Mouse (Mus musculus) thymus, postnatal 25 days (tissue): Measurements from ENCODE around the gene Mcub.
A peak's percentile ranks its signal among the peaks of the same experiment; 100 is the strongest.

ENCODE experiments used
- DNase-seq: peaks from one replicate; pipeline ENCODE4 v3.0.0; 2022

Mcub gene

DNA sequence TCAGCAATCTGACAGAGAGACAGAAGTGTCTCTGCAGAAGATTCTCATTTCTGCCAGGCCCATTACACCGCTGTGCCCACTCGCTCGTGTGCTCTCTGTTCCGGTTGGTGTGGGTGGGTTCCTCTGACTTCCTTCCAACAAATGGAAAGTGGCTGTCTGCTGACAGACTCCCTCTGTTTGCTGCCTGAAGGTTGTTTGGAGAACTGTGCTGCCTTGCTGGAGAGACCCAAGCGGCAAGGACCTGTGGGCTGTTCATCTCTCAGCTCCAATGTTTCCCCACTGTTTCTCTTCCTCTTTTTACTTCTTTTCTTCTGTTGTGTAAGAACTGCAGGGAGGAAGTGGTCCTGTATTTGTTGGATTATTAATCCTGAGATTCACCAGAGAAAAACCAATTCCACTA lies 21.6 kb downstream of the Mcub start:
- no peak for DNase-seq

DNA sequence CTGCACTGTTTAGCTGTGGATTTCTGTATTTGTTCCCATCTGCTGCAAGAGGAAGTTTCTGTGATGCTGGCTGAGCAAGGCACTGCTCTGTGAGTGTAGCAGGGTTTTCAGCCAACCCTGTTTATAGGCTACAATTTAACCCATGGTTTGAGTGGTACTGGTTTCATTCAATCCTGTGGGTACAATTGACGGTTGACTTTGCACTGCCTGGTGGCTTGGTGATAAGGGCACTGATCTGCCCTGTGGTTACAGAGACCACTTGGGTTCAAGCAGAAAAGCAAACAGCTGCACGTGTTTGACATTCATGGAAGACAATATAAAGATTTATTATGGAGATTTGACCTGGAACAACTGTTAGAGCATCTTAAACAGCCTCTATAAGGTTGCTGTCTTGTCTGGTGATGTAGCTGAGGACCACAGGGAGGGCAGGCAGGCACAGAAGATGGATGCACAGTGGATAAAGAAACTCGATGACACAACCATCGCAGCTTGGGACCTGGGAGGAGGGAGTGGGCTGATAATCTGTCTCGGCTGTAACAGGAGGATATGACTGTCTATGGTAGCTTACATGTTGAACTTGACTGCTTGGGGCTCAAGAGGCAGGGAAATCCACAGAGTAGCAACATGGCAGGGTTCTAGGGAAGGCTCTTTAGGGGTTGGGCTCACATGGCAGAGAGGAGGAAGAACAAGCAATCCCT lies 23.6 kb downstream of the Mcub start:
- no peak for DNase-seq

DNA sequence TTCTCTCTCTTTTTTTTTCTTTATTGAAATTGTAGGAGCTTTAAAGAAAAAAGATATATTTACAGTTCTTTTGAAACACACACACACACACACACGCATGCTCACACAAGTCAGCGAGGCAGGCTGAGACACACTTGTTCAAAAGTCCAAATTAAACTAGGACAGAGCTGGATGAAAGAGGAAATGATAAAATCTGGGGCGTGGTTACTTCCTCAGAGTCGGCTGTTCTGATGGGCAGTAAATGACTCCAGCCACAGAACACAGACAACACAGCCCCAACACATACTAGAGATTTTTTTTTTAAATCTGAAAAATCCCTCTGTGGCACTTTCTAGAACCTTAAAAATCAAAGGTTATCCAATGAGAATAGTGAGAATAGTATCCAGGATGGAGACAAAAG lies 26.2 kb downstream of the Mcub start:
- DNase-seq: no peak

DNA sequence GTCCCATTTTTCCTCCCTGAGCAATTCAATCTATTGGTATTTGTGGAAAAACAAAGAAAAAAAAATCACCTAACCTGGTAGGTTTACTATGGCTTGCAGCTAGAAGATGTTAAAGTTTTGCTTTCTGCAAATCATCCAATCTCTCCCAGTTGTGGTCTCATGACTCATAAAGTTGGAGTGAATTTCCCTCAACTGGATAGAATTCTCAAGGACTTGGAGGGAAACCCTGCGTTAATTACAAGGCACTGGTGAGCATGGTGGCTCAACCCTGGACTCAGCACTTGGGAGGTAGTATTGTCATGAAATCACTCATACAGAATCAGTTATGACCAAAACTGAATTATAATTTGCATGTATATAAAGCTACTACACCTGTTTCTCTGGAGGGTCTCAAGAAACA lies 28.7 kb downstream of the Mcub start:
- DNase-seq: no peak

DNA sequence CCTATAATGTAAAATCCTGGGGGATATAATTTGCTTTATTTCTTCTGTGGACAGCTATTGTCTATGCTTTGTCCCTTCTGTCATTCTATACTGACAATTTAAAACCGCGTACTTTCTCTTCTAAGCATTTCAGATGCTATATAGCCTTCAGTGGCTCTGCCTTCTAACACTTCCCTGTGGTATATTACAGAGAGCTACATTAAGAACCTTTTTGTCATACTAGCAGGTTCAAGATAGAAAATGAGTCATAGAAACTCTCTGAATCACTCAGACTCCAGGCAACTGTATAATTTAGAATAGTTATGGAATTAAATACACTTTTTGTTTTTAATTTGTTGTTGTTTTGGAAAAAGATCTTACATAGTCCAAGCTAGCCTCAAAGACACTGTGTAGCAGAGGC lies 29.2 kb downstream of the Mcub start:
- no peak for DNase-seq

DNA sequence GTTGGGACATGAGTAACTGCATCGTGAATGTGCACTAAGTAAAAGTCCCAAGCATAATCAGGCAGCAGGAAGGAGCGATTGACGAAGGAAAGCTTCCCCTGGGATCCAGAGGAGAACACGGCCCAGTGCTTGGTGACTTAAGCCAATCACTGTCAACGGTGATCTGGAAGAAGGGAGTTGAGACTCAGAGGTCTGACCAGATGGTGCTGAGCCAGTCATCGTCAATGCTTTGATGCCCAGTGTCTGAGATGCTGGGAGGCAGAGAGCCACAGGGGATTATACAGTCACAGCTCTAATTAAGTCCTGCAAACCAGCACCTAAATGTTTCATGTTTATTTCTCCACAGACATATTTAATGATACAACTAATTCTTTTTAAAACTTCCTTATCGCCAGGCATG lies 30.9 kb downstream of the Mcub start:
- DNase-seq: no peak

DNA sequence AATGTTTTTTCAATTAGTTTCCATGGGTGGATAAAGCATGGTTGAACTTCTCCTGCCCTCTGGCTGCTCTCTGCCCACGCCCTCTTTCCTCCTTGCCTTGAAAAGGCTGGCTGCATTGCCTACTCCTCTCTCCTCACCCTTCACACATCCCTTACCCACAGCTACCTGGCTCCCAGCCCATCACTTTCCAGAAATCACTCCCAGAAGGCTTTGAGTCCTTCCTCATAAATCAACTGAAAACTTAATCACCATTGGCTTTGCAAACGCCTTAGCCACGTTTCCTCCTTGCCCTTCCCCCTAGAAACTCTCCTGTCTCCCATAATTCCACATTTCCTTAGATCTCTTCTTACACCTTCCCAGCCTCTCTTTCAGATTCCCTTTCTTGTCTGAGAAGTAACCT lies 32.2 kb downstream of the Mcub start:
- no peak for DNase-seq

DNA sequence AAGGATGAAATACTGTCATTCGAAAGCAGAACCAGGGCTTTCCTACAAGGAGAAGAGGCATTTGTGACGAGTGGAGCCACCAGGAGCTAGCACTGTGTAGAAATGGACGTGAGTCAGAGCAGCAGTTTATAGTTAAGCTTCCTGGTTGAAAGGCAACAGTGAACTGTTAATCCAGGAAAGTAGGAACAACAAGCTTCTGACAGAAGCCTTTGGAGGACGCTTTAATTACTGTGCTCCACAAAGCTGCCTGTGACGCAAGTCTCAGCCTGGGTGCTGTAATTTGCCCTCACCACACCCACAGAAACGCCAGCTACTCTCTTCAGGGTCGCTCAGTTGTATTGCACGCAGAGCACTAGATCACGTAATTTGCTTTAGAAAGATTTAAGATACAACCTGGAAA lies 33.4 kb downstream of the Mcub start:
- no peak for DNase-seq

DNA sequence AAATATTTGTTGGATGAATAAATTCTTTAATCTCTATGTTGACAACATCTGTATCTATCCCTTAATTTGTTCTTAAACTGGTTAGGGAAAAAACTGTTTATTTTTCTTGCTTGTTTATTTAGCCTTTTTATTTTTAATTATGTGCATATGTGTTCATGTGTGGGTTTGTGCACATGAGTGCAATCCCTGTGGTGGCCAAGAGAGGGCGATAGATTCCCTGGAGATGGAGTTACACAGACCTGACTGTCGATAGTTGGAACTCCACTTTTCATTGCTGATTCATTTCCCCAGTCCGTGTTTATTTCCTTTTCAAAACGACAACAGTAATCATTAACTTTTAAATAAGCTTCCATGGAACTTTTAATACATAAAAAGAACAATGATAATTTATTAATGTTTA lies 37.6 kb downstream of the Mcub start:
- peak; percentile 38 for DNase-seq

DNA sequence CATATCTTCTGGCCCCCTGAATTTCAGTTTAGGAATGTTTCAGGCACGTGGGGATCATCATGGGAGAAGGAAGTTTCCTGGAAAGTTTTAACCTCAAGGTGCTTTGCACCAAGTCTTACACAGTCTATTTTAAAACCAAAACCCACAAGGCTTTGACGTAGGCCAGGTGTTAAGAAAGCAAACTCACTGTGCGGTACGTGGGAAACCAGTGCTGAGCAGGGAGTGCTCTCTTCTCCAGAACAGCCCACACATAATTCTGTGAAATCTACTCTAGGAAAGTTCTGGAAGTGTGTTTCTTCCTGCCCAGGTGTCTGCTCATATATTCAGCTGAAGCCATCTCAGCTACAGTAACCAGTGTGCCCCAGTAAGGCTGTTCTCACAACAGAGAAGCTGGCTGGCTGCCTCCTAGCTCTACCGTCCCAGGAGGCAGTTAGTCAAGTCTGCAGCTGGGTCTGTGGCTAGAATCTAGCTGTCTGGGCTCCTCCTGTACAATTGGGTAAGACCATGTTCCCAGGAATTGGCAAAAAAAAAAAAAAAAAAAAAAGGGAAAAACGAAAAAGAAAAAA lies 39.7 kb downstream of the Mcub start:
- DNase-seq: peak; percentile 9

DNA sequence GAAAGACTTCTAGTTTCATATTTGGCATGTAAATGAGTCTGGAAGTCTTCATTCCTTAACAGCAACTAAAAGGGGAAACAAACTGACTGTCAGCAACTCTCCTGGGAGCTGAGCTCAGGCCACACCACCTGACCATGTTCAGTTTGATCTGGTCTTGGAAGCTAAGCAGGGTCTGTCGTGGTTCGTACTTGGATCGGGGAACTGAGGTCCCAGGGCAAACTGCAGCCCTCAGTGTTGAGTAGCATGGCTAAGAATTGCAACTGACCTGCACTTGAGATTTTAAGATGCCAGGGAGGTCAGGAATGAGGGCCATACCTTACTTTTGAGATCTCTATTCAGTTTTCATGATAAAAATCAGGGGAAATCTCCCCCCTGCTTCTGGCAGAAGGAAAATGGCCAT lies 44.1 kb downstream of the Mcub start:
- no peak for DNase-seq

DNA sequence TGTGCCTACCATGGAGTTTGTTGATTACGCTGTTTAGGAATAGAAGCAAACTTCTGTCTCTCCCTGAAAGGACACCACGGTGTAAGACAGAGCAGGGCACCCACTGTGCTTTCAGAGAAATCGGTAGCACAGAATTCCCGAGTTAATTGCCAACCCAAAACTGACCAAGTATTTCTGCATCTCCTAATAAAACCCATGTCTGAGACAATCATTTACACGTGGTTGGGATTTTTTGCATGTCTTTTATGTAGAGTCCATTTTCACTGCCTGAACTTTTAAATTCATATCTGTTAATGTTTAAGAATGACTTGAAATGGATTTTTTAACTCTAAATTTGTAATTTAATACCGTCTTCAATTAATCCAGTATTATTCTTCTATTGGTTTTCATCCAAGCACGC lies 46.4 kb downstream of the Mcub start:
- no peak for DNase-seq

DNA sequence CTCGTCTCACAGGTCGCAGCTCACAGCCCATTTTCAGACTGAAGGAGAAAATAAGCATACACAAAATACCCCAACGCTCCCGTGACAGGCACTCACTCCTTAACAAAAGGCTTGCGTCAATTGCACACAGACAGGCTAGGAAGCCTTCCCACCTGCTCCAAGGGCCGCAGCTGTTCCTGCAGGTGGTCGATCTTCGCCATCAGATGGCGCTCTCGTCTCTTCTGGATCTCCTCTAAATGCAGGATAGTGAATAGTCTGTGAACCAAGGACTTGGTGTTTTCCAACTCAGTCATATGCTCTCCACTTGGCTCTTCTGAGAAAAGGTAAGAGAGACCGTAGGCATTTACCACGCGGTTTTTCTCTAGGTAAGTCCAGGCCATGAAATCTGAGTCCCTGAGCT lies 51.6 kb downstream of the Mcub start:
- DNase-seq: peak; percentile 75

DNA sequence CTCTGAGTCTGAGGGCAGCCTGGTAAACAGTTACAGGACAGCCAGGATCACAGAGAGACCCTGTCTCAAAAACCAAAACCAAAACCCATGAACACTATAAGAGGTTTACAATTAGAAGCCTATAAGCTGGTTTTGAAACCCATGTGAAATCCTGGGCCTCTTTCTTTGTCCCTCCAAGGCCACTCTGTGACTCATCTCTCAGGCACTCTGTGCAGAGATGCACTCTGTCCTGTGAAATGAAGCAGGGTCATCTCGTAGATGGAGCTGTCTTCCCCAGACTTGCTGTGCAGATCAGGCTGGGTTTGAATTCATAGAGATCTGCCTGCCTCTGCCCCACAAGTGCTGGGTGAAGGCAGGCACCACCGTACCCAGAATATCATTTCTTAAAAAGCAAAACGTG lies 52.6 kb downstream of the Mcub start:
- no peak for DNase-seq

DNA sequence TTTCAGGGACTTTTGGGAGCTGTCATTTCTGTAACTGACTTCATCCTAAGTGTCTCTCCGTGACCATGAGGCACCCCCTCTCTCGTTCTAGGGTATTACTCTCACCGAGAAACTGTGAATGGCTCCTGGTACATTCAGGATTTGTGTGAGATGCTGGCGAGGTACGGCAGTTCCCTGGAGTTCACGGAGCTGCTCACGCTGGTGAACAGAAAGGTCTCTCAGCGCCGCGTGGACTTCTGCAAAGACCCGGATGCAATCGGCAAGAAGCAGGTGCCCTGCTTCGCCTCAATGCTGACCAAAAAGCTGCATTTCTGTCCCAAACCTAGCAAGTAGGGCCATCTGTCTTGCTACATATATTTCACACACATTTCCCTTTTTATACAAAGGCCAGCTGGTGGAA lies 56.8 kb downstream of the Mcub start:
- no peak for DNase-seq

DNA sequence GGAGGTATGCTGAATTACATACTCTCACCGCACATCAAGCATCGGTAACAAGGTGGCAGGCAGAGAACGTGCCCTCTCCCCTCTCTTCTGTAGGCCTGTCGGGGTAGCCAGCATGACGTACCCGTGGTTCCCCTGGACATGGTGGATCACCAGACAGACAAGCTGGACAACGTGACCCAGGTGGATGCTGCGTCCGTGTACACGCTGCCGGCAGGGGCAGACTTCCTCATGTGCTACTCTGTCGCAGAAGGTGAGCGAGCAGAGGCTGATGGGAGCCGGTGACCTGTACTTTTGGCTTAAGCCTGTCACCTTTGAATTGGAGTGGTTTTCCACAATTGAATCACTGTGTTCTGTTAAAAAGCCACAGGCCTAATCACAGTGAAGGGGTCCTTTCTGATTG lies 58.0 kb downstream of the Mcub start:
- DNase-seq: no peak

DNA sequence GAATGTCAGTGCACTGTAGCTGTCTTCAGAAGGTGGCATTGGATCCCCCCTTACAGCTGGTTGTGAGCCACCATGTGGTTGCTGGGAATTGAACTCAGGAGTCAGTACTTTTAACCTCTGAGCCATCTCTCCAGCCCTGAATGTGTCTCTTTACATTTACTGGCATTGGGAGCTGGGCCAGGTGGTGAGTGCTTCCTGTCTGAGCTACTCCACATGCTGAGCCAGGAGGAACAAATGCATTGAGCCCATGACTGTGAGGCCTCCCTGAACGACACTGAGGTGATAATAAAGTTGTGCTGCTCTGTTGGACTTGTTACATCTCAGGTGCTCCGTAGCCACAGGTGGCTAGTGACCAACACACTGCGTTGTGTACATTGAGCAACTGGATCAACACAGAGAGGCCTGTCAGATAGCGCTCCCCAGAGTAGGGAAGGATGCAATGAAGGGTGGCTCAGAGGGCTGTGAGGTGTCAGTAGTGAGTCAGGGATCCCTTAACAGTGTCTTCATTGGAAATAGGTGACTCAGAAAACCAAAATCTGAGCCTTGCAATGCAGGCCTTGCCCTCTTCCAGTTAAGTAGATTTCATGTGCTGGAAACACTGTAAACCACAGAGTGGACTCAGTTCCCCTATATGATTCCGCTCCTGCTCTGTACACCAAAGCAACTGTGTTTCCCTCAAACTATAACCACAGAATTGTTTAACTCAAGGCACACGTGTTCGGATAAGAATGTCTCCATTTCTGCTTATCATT lies 65.4 kb downstream of the Mcub start:
- peak; percentile 16 for DNase-seq

DNA sequence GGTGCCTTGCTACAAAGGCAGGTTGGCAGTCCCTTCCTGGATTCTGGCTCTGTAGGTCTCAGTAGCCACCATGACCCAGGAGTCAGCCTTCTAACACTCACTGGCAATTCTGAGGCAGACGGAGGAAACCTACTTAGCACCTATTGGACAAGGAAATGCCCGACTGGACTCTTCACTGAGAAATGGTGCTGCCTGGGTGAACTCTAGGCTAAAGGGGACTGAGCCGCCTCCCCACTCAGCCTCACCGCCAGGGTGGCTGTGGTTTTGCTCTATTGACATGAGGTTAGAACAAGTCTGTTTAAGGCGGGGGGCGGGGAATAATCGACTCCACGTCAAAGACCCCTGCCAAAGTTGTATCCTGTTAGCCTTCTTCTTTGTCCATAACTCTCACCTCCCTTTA lies 66.1 kb downstream of the Mcub start:
- peak; percentile 19 for DNase-seq

DNA sequence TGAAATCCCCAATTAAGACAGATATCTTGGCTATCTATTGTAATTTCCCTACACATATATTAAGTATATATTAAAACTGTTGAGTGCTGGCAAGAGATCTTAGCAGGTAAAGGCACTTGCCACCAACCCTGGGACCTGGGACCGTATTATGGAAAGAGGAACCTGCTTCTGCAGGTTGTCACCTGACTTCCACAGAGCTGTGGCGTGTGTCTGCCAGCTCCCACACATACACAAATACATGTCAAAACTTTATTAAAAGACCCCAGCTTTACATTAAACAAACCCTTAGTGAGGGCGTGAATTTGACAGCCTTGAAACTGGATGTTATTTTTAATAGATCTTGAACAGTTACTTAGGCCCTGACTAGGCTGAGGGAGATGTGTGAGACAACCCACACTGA lies 66.6 kb downstream of the Mcub start:
- no peak for DNase-seq

DNA sequence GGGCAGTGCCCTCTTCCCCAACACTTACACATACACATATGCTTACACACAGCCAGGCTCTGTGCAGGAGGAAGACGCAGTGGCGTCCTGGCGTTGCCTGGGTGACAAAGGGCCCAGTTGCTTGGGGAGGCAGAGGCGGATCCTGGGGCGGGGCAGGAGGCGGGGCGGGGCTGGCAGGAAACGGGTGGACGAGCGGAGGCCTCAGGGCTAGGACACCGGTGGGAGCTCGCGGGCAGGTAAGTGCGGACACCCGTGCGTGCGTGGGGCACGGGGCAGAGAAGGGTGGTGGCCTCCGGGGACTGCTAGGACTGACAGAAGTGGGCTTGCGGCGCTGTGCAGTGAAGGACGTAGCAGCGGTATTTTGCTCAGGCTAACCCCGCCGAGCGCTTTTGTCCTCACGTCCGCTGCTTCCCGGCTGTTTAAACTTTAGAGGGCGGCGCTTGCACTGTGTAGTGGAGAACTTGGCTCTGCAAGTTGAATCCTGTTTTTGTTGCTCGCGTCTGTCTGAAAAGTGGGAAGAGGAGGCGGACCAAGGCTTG lies 68.7 kb downstream of the Mcub start, which contains the start of gene Casp6:
Casp6 (plus strand) TSS at position 155 of the 539 bp plus-strand sequence.
- peak; percentile 88 for DNase-seq

DNA sequence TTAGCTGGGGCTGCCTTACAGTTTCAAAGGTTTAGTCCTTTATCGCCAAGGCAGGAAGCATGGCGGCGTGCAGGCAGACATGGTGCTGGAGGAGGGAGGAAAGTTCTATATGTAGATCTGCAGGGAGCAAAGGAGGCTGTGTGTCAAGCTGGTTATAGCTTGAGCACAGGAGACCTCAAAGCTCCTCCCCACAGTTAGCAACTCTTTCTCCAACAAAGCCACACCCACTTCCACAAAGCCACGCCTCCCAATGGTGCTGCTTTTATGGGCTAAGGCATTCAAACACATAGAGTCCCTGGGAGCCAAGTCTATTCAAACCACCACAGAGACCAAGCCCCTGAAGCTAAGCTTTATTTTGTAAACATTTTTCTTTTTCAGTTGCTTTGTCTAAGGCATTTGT lies 71.1 kb downstream of the Mcub start:
- DNase-seq: no peak

DNA sequence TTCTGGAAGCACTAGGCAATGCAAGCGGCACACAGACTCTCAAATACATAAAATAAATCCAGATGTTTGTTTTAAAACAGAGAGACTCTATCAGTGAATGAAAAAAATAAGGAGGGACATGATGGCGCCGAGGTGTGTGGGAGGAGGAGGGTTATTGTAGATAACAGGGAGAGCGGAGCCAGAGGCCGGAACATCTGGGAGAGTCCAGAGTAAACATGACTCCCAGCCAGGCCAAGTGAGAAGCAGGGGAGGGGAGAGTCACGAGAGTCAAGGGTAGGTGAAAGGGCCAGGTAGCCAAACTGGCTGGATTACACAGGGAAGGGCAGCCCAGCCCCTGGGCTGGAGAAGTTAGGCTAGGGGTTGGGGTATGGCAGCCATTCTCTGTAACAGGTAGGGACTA lies 73.4 kb downstream of the Mcub start:
- DNase-seq: no peak

DNA sequence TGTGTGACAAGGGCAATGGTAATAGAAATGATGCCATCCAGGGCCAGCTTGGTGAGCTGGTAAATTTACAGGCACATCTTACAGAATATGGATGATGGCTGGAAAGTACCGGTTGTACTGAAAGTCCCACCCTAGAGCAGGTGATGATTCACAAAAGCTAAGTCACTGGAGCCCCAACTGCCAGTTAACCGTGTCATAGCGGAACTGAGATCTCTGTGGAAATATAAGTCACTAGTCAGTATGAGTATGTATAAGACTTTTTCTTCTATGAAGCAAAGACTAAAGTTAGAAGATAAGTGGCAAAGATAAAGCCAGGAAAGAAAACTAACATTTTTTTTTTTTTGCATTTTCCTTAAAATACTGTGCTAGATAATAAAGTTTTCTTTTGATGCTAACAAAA lies 76.9 kb downstream of the Mcub start:
- DNase-seq: no peak

DNA sequence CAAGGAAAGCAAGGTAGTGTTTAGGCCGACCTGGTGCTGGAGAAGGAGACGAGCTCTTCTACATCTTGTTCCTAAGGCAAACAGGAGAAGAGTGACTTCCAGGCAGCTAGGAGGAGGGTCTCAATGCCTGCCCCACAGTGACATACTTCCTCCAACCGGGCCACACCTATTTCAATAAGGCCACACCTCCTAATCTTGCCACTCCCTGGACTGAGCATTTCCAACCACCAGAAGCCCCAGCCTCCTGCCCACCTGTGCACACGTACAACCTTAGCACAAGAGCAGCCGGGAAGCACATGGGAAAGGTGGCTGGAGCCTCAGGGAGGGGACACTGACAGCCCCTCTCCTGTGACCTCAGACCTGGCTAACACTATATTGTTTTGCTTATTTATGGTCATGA lies 78.0 kb downstream of the Mcub start:
- no peak for DNase-seq
